Mouse (Mus musculus) intestine, embryonic 16.5 days (tissue): ENCODE measurements around the gene Clec10a. TPM values are rescaled to one million over a fixed set of nuclear protein-coding genes. Genes with fewer than 3 reads are reported as not detected.
"Not testable (repeated sequence)": the region's sequence is repeated elsewhere in the genome, so short reads cannot be mapped to it uniquely, and the experiment has no call there.

Experiments used
- ATAC-seq: fragments of 200-750 bp; cut with Nextera tagmentation; 2 replicates; pipeline ENCODE4 v1.8.0; 2017; ENCODE audit warnings: moderate TSS enrichment, moderate library complexity
- H3K27ac ChIP-seq: fragments of 300-500 bp; sonication (generic); 2 replicates; pipeline ENCODE4 v1.5.1; 2014; ENCODE audit warnings: mild to moderate bottlenecking, low read length
- H3K27me3 ChIP-seq: fragments of 300-500 bp; sonication (generic); replicated peaks from 2 replicates; pipeline ENCODE4 v1.6.1; 2014; ENCODE audit warnings: low read length, control low read depth, mixed read lengths; ENCODE audit not compliant: control insufficient read depth, insufficient read depth
- H3K36me3 ChIP-seq: fragments of 300-500 bp; sonication (generic); 2 replicates; pipeline ENCODE4 v1.6.1; 2014; ENCODE audit warnings: low read length, control low read depth; ENCODE audit not compliant: control insufficient read depth, insufficient read depth
- H3K4me1 ChIP-seq: fragments of 300-500 bp; sonication (generic); 2 replicates; pipeline ENCODE4 v1.6.1; 2014; ENCODE audit warnings: low read length, control low read depth, mixed read lengths; ENCODE audit not compliant: control insufficient read depth, insufficient read depth
- H3K4me2 ChIP-seq: fragments of 300-500 bp; sonication (generic); 2 replicates; pipeline ENCODE4 v1.6.1; 2014; ENCODE audit warnings: low read depth, low read length, control low read depth
- H3K4me3 ChIP-seq: fragments of 300-500 bp; sonication (generic); 2 replicates; pipeline ENCODE4 v1.5.1; 2014; ENCODE audit warnings: mild to moderate bottlenecking, low read length
- H3K9ac ChIP-seq: fragments of 300-500 bp; sonication (generic); 2 replicates; pipeline ENCODE4 v1.6.1; 2014; ENCODE audit warnings: low read depth, low read length
- H3K9me3 ChIP-seq: fragments of 300-500 bp; sonication (generic); 2 replicates; pipeline ENCODE4 v1.6.1; 2016; ENCODE audit warnings: low read length, control low read depth; ENCODE audit not compliant: control insufficient read depth
- WGBS: fragments of 180-500 bp; shearing (Covaris S2); extraction: QIAGEN DNeasy Blood & Tissue Kit; methylation state at CpG from one replicate; pipeline ENCODE4 v1.1.7; 2014; 5-methylcytosine and 5-hydroxymethylcytosine counted together
- polyA plus RNA-seq: library from polyadenylated mRNA; unstranded; fragments of >200 nt; fragmentation: Nextera tagmentation; extraction: Ambion mirVana; gene quantifications from 2 replicates; pipeline ENCODE4 v1.2.1, GENCODE M21; 2015

The Clec10a gene
- polyA plus RNA-seq, 1 experiment from 2014 or later, result 1.7 TPM

DNA sequence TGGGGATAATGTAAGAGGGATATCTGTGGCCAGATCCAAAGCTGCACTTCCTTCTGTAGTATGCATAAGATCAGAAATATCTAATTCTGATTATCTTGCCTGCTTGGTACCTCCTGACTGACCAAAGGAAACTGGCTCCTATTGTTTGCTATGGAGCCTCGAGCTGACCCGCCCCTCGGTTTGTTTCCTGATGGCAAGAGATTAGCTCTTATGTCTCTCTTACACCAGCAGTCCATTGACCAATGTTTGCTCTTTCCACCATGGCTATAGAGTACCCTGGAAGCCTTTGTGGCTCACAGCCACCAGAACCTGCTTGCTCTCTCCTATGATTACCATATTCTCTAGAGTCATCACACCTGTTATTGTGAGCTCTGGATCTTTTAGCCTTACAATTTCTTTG is 6.3 kb downstream of the Clec10a start:
- no peak for ATAC-seq
- Histone ChIP-seq H3K27me3 (no peaks in the 10 kb centered on the region), H3K9me3 (no peaks in the 10 kb centered on the region), H3K4me3 (no peak overlapping the region), H3K4me1 (no peaks in the 10 kb centered on the region), H3K27ac (no peak overlapping the region), H3K9ac (no peak overlapping the region), H3K36me3 (no peaks in the 10 kb centered on the region), H3K4me2 (no peak overlapping the region)
- 52% methylated on average over 3 of the region's 3 CpGs for WGBS

DNA sequence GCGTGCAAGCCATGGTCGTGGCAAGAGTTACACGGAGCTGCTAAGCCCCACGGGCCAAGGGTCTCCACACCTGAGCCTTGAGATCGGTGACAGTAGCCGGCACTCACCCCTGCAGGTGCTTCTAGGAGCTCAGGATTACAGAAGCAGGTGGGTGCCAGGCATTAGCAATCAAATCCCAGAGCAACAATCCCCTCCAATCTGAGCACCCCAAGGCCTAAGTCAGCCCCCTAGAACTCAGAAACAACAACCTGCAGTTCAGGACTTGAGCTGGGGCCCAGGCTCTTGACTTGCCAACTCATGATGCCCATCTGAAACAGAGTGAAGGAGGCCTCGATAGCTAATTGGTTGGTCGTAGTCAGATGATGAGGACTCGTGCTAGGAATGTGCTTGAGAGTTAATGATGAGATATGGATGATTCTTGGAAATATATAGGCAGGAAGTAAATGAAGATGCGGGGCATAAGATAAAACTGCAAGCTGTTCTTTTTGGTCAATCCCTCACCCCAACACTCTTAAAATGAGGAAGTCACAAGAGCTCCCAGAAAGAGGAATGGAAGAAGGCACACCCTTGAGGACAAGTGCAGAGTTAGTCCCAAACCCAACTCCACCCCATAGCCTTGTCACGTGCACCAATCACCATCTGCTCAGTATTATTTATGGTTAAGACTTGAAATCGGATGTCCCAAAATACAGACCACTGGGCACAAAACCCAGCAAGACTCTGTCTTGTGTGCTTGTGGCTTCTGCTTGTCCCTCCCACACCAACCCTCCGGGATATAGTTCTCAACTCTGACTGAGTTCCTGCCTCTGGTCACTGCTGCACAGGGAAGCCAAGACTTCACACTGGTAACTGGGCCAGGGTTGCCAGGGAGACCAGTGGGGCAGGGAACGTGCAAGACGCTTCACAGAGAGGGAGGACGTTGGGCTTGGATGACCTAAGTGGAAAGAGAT is 10.2 kb downstream of the Clec10a start:
- Histone ChIP-seq H3K4me3 (no peak overlapping the region), H3K27me3 (no peaks in the 10 kb centered on the region), H3K9me3 (no peaks in the 10 kb centered on the region), H3K4me2 (no peak overlapping the region), H3K4me1 (no peaks in the 10 kb centered on the region), H3K9ac (no peak overlapping the region), H3K27ac (no peak overlapping the region), H3K36me3 (no peaks in the 10 kb centered on the region)
- no peak for ATAC-seq
- 73% methylated on average over 16 of the region's 16 CpGs for WGBS

DNA sequence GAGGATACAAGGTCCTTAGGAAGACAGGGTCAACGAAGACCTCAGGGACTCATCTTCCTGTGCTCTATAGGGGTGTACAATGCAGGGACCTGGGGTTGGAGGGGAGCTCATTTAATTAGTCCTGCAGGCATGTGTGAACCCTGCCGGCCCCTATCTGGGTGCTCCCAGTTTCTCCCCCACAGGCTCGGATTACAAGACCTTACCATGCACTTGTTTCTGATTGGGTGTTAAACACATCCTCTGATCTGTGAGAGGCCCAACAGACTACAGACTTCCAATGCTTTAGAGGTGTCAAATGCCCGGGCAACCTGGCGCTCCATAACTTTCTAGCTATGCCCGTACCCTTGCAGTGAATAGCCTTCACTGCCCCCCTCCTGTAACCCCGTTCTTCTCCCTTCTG is 12.1 kb downstream of the Clec10a start:
- Histone ChIP-seq H3K9ac (no peak overlapping the region), H3K27me3 (no peaks in the 10 kb centered on the region), H3K4me1 (no peaks in the 10 kb centered on the region), H3K4me3 (no peak overlapping the region), H3K36me3 (no peaks in the 10 kb centered on the region), H3K4me2 (no peak overlapping the region), H3K9me3 (no peaks in the 10 kb centered on the region), H3K27ac (no peak overlapping the region)
- WGBS, result 54% methylated on average over 7 of the region's 7 CpGs
- no peak for ATAC-seq

DNA sequence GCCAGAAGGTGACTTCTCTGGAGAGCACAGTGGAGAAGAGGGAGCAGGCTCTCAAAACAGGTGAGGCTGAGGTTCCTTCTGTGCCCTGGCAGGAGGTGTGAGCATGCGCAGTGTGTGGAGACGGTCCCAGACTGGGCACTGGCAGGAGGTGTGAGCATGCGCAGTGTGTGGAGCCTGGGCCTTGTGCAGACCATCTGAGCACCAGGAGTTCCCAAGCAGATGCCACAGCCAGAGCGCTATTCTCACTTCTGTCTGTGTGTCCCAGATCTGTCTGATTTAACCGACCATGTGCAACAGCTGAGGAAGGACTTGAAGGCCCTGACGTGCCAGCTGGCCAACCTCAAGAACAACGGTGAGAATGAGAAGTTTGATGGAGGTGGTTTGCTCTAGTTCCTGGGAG is 13.5 kb downstream of the Clec10a start:
- H3K36me3 ChIP-seq, ATAC-seq: not testable (repeated sequence)

GRCm38 (mm10) chr11:70170291-70170690 is 14.3 kb downstream of the Clec10a start:
- H3K9me3 ChIP-seq, result no peaks in the 10 kb centered on the region
- H3K4me3 ChIP-seq, result no peak overlapping the region
- no peak overlapping the region for H3K27ac ChIP-seq
- no peak overlapping the region for H3K9ac ChIP-seq
- H3K36me3 ChIP-seq, result no peaks in the 10 kb centered on the region
- H3K4me1 ChIP-seq, result no peaks in the 10 kb centered on the region
- no peaks in the 10 kb centered on the region for H3K27me3 ChIP-seq
- no peak for ATAC-seq
- 78% methylated on average over 7 of the region's 7 CpGs for WGBS
- no peak overlapping the region for H3K4me2 ChIP-seq

More for the DNA sequence above, 13.5 kb downstream of the Clec10a start:
- not testable (repeated sequence) for H3K27ac ChIP-seq, H3K9me3 ChIP-seq, H3K4me3 ChIP-seq, H3K4me2 ChIP-seq, H3K4me1 ChIP-seq, H3K9ac ChIP-seq, H3K27me3 ChIP-seq
- WGBS, result 90% methylated on average over 7 of the region's 7 CpGs

- Histone ChIP-seq H3K4me1 (no peaks in the 10 kb centered on the region), H3K4me2 (no peak overlapping the region), H3K27ac (no peak overlapping the region), H3K4me3 (no peak overlapping the region), H3K9ac (no peak overlapping the region), H3K27me3 (no peaks in the 10 kb centered on the region), H3K9me3 (no peaks in the 10 kb centered on the region), H3K36me3 (no peaks in the 10 kb centered on the region)
- WGBS, result 78% methylated on average over 7 of the region's 7 CpGs
- ATAC-seq, result no peak
Measured at GRCm38 (mm10) chr11:70171181-70171580, 15.2 kb downstream of the Clec10a start.

- no peaks in the 10 kb centered on the region for H3K36me3 ChIP-seq
- H3K4me1 ChIP-seq, result no peaks in the 10 kb centered on the region
- no peaks in the 10 kb centered on the region for H3K9me3 ChIP-seq
- H3K4me3 ChIP-seq, result no peak overlapping the region
- no peaks in the 10 kb centered on the region for H3K27me3 ChIP-seq
- H3K4me2 ChIP-seq, result no peak overlapping the region
- WGBS, result 47% methylated on average over 3 of the region's 3 CpGs
- H3K27ac ChIP-seq, result no peak overlapping the region
- H3K9ac ChIP-seq, result no peak overlapping the region
- ATAC-seq, result no peak
Measured at GRCm38 (mm10) chr11:70171847-70172246, 15.8 kb downstream of the Clec10a start.

GRCm38 (mm10) chr11:70172298-70172697 is 16.3 kb downstream of the Clec10a start:
- Histone ChIP-seq H3K4me2 (no peak overlapping the region), H3K36me3 (no peaks in the 10 kb centered on the region), H3K27ac (no peak overlapping the region), H3K9me3 (no peaks in the 10 kb centered on the region), H3K27me3 (no peaks in the 10 kb centered on the region), H3K4me1 (no peaks in the 10 kb centered on the region), H3K4me3 (no peak overlapping the region), H3K9ac (no peak overlapping the region)
- ATAC-seq, result no peak
- WGBS, result 56% methylated on average over 5 of the region's 5 CpGs

DNA sequence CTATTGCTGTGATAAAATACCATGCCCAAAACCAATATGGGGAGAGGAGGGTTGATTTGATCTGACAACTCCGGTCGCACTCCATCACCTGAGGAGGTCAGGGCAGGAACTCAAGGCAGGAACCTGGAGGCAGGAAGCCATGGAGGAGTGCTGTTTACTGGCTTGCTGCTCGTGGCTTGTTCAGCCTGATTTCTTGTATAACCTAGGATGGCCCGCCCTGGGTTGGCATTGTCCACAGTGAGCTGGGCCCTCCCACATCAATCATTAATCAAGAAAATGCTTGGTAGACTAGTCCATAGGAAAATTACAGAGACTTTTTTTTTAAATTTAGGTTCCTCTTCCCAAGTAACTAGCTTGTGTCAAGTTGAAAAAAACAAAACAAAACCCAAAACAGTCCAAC is 18.5 kb downstream of the Clec10a start:
- Histone ChIP-seq H3K27ac (no peak overlapping the region), H3K27me3 (no peaks in the 10 kb centered on the region), H3K9ac (no peak overlapping the region), H3K4me2 (no peak overlapping the region), H3K9me3 (no peaks in the 10 kb centered on the region), H3K4me1 (no peaks in the 10 kb centered on the region), H3K4me3 (no peak overlapping the region), H3K36me3 (no peaks in the 10 kb centered on the region)
- no peak for ATAC-seq
- WGBS, result 81% methylated on average over 4 of the region's 4 CpGs
